Mouse (Mus musculus) thymus, adult 2 months (tissue): ENCODE results near the gene Fam207a.

ENCODE experiments used
- CTCF ChIP-seq: fragments of 200-500 bp; IDR thresholded peaks from 2 replicates; pipeline ENCODE4 v1.5.1; 2012; ENCODE audit warnings: mild to moderate bottlenecking, control low read depth, low read length, moderate library complexity, borderline replicate concordance; ENCODE audit not compliant: control insufficient read depth, poor library complexity, insufficient read depth; ENCODE audit errors: extremely low read depth
- POLR2A ChIP-seq: fragments of 200-500 bp; IDR thresholded peaks from 2 replicates; pipeline ENCODE4 v1.6.1; 2012; ENCODE audit warnings: mild to moderate bottlenecking, low read length, control low read depth, moderate library complexity; ENCODE audit not compliant: control insufficient read depth, poor library complexity, insufficient read depth; ENCODE audit errors: extremely low read depth

DNA sequence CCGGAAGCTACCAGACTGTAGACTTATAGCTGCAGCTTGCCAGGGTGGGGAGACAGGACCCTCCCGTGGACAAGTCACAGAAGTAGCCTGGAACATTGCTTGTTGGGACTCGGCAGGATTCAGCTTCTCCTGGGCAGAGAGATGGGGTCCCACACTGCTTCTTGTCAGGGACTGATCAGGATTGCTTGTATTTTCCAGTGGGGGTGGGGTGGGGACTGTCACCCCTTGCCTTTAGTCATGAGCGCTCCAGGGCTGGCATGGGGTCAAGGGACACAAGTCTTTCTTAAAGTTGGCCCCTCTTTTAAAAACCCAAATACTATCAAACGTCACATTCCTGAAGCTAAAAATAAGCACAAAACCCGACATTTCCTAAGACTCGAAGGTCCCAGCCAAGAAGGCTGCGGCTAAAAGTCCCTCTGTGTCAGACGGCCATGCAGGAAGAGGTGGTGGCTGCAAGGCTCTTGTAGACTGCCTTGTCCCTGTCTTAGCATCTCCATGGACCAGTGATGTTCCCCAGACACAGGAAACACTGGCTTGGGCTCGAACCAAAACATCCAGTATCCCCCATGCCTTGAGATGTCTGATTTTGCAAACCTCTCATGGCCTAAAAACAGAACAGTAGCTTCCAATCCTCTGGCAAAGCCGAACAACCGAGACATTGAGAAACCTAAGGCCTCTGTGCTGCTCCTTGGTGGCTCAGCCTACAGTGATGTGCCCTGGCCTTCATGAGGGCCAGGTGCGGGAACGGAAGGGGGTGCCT, 60.2 kb downstream of the Fam207a start:
- TF ChIP-seq POLR2A (no peak), CTCF (no peak)
